Mouse (Mus musculus) midbrain, embryonic 11.5 days (tissue): ENCODE results near the gene Xkrx. TPM values are rescaled to one million over a fixed set of nuclear protein-coding genes. Genes with fewer than 3 reads are reported as not detected.
"Not testable (repeated sequence)": the region's sequence is repeated elsewhere in the genome, so short reads cannot be mapped to it uniquely, and the experiment has no call there.

Experiments
- ATAC-seq: fragments of 200-750 bp; cut with Nextera tagmentation; 2 replicates; pipeline ENCODE4 v1.8.0; 2017; ENCODE audit warnings: moderate TSS enrichment, moderate library complexity; ENCODE audit not compliant: low FRiP score
- DNase-seq: peaks from one replicate; pipeline ENCODE4 v3.0.0; 2015; ENCODE audit warnings: low spot score; ENCODE audit errors: missing footprints
- H3K27ac ChIP-seq: fragments of 300-500 bp; sonication (generic); 2 replicates; pipeline ENCODE4 v1.5.1; 2014; ENCODE audit warnings: low read depth, low read length
- H3K27me3 ChIP-seq: fragments of 300-500 bp; sonication (generic); 2 replicates; pipeline ENCODE4 v1.6.1; 2014; ENCODE audit warnings: mild to moderate bottlenecking, low read length, moderate library complexity, mixed read lengths; ENCODE audit not compliant: control insufficient read depth, insufficient read depth
- H3K36me3 ChIP-seq: fragments of 300-500 bp; sonication (generic); 2 replicates; pipeline ENCODE4 v1.6.1; 2014; ENCODE audit warnings: mild to moderate bottlenecking, low read length, moderate library complexity, mixed read lengths; ENCODE audit not compliant: control insufficient read depth, insufficient read depth
- H3K4me1 ChIP-seq: fragments of 300-500 bp; sonication (generic); 2 replicates; pipeline ENCODE4 v1.6.1; 2014; ENCODE audit warnings: low read length; ENCODE audit not compliant: control insufficient read depth, insufficient read depth
- H3K4me2 ChIP-seq: fragments of 300-500 bp; sonication (generic); 2 replicates; pipeline ENCODE4 v1.6.1; 2014; ENCODE audit warnings: mild to moderate bottlenecking, moderate library complexity
- H3K4me3 ChIP-seq: fragments of 300-500 bp; sonication (generic); 2 replicates; pipeline ENCODE4 v1.5.1; 2014; ENCODE audit warnings: low read depth, low read length
- H3K9ac ChIP-seq: fragments of 300-500 bp; sonication (generic); 2 replicates; pipeline ENCODE4 v1.6.1; 2014; ENCODE audit warnings: low read length
- H3K9me3 ChIP-seq: fragments of 300-500 bp; sonication (generic); 2 replicates; pipeline ENCODE4 v1.6.1; 2016; ENCODE audit warnings: low read length; ENCODE audit not compliant: control insufficient read depth
- WGBS: fragments of 180-500 bp; shearing (Covaris S2); extraction: QIAGEN DNeasy Blood & Tissue Kit; methylation state at CpG from one replicate; pipeline ENCODE4 v1.1.7; 2014; 5-methylcytosine and 5-hydroxymethylcytosine counted together
- polyA plus RNA-seq: library from polyadenylated mRNA; unstranded; fragments of >200 nt; fragmentation: Nextera tagmentation; extraction: Ambion mirVana; gene quantifications from 2 replicates; pipeline ENCODE4 v1.2.1, GENCODE M21; 2014

Xkrx gene
- 0.04 and 0.06 TPM in 2 replicates for polyA plus RNA-seq

GRCm38 (mm10) chrX:134162043-134162720 lies at the start of gene Xkrx:
Xkrx (minus strand) TSS chrX:134162076.
- H3K27me3 ChIP-seq = no peaks in the 10 kb centered on the region
- H3K4me3 ChIP-seq = peak within 1 kb of the TSS; percentile 5; the same call in 1 of the 2 replicates
- no peaks in the 10 kb centered on the region for H3K4me1 ChIP-seq
- no peak within 1 kb of the TSS for H3K9ac ChIP-seq
- H3K4me2 ChIP-seq = peak within 1 kb of the TSS; percentile 44
- no peak within 1 kb of the TSS for H3K27ac ChIP-seq
- DNase-seq (no peak), ATAC-seq (no peak)
- 32% methylated on average over 16 of the region's 16 CpGs for WGBS
- no peaks in the 10 kb centered on the region for H3K9me3 ChIP-seq
- H3K36me3 ChIP-seq = no peaks in the 10 kb centered on the region

- Histone ChIP-seq H3K27ac (no peak overlapping the region), H3K4me3 (no peak overlapping the region), H3K9ac (no peak overlapping the region), H3K4me2 (no peak overlapping the region), H3K36me3 (no peaks in the 10 kb centered on the region), H3K4me1 (no peaks in the 10 kb centered on the region), H3K27me3 (no peaks in the 10 kb centered on the region), H3K9me3 (no peaks in the 10 kb centered on the region)
- DNase-seq (no peak), ATAC-seq (no peak)
- WGBS = 89% methylated on average over 7 of the region's 7 CpGs
Observed at GRCm38 (mm10) chrX:134211151-134211642, 49.3 kb upstream of the Xkrx start.

- Histone ChIP-seq H3K27me3 (no peaks in the 10 kb centered on the region), H3K9ac (no peak overlapping the region), H3K4me1 (no peaks in the 10 kb centered on the region), H3K9me3 (no peaks in the 10 kb centered on the region), H3K4me3 (no peak overlapping the region), H3K4me2 (no peak overlapping the region), H3K36me3 (no peaks in the 10 kb centered on the region), H3K27ac (no peak overlapping the region)
- no peak for ATAC-seq
- no peak for DNase-seq
- WGBS = 86% methylated on average over 2 of the region's 2 CpGs
Observed at GRCm38 (mm10) chrX:134208491-134208890, 46.6 kb upstream of the Xkrx start.

DNA sequence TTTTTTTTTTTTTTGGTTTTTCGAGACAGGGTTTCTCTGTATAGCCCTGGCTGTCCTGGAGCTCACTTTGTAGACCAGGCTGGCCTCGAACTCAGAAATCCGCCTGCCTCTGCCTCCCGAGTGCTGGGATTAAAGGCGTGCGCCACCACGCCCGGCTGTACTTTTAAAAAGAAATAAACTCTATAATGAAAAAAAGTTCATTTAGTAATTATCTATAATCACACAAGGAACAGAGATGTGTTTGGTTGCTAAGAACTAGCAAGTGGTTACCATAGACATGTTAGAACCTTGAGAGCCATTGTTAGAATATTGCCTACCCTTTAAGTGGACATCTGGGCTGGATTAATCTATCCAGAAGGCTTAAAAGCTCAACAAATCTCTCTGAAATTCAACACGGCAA lies 25.3 kb upstream of the Xkrx start, which contains the start of gene Arl13a:
Gene Arl13a, plus strand, starts transcription at position 301 of the 400 bp plus-strand sequence.
- 91% methylated on average over 7 of the region's 9 CpGs for WGBS
- not testable (repeated sequence) for DNase-seq, H3K27ac ChIP-seq, H3K36me3 ChIP-seq, H3K4me2 ChIP-seq, H3K27me3 ChIP-seq, H3K4me1 ChIP-seq, H3K9ac ChIP-seq, H3K4me3 ChIP-seq, H3K9me3 ChIP-seq, ATAC-seq

- Histone ChIP-seq H3K4me2 (no peak overlapping the region), H3K36me3 (no peaks in the 10 kb centered on the region), H3K9me3 (no peaks in the 10 kb centered on the region), H3K4me3 (no peak overlapping the region), H3K27me3 (no peaks in the 10 kb centered on the region; the same call in 1 of the 2 replicates), H3K9ac (no peak overlapping the region), H3K4me1 (no peaks in the 10 kb centered on the region), H3K27ac (no peak overlapping the region)
- DNase-seq (no peak), ATAC-seq (no peak)
- 92% methylated on average over 1 of the region's 1 CpGs for WGBS
Observed at GRCm38 (mm10) chrX:134174699-134175098, 12.8 kb upstream of the Xkrx start.

GRCm38 (mm10) chrX:134170584-134170983 lies 8.7 kb upstream of the Xkrx start:
- H3K36me3 ChIP-seq = no peaks in the 10 kb centered on the region
- H3K4me3 ChIP-seq = no peak overlapping the region
- DNase-seq = no peak
- WGBS = 95% methylated on average over 1 of the region's 1 CpGs
- no peaks in the 10 kb centered on the region; the same call in 1 of the 2 replicates for H3K27me3 ChIP-seq
- no peak for ATAC-seq
- H3K9ac ChIP-seq = no peak overlapping the region
- H3K4me2 ChIP-seq = no peak overlapping the region
- H3K4me1 ChIP-seq = no peaks in the 10 kb centered on the region
- no peak overlapping the region for H3K27ac ChIP-seq
- no peaks in the 10 kb centered on the region for H3K9me3 ChIP-seq

- WGBS = 47% methylated on average over 4 of the region's 4 CpGs
- Histone ChIP-seq H3K9ac (no peak overlapping the region), H3K4me1 (no peaks in the 10 kb centered on the region), H3K4me2 (no peak overlapping the region), H3K36me3 (no peaks in the 10 kb centered on the region), H3K9me3 (no peaks in the 10 kb centered on the region), H3K4me3 (no peak overlapping the region), H3K27ac (no peak overlapping the region), H3K27me3 (no peaks in the 10 kb centered on the region)
- ATAC-seq (no peak), DNase-seq (peak; percentile 65)
Observed at GRCm38 (mm10) chrX:134163484-134163883, 1.6 kb upstream of the Xkrx start.

DNA sequence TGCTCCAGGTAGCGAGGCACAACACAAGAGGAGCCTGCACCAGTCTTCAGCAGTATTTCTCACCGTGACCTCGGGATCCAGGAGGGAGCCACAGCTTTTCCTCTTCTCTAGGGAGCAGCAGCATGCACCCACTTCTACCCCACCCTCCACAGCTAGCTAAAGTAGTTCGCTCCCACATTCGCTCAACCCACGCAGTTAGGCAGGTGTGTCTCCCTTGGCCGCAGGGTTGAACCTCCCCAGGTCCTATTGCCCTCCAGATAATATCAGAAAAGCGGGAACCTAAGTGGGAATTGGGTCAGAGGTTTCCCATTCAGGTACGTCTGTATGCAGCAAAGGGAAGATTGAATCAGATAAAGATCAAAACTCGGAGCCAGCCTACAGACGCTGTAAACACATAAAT lies 950 bp upstream of the Xkrx start:
- Histone ChIP-seq H3K27ac (no peak overlapping the region), H3K27me3 (no peaks in the 10 kb centered on the region), H3K9me3 (no peaks in the 10 kb centered on the region), H3K36me3 (no peaks in the 10 kb centered on the region), H3K4me1 (no peaks in the 10 kb centered on the region), H3K9ac (no peak overlapping the region), H3K4me3 (peak overlapping the region; percentile 5; the same call in 1 of the 2 replicates), H3K4me2 (peak overlapping the region; percentile 44)
- DNase-seq (peak; percentile 86), ATAC-seq (no peak)
- 28% methylated on average over 11 of the region's 11 CpGs for WGBS

GRCm38 (mm10) chrX:134160442-134160841 lies 1.4 kb downstream of the Xkrx start:
- H3K27ac ChIP-seq = no peak overlapping the region
- DNase-seq = no peak
- H3K9me3 ChIP-seq = no peaks in the 10 kb centered on the region
- no peaks in the 10 kb centered on the region for H3K36me3 ChIP-seq
- H3K4me3 ChIP-seq = no peak overlapping the region
- H3K9ac ChIP-seq = no peak overlapping the region
- H3K27me3 ChIP-seq = no peaks in the 10 kb centered on the region
- no peaks in the 10 kb centered on the region for H3K4me1 ChIP-seq
- ATAC-seq = no peak
- WGBS = 82% methylated on average over 2 of the region's 2 CpGs
- no peak overlapping the region for H3K4me2 ChIP-seq
